Mouse (Mus musculus) liver, embryonic 11.5 days (tissue): ENCODE data around the gene Olfr1412. TPM values are rescaled to one million over a fixed set of nuclear protein-coding genes. Genes with fewer than 3 reads are reported as not detected.

Experiments
- ATAC-seq: fragments of 200-750 bp; cut with Nextera tagmentation; replicated peaks from 2 replicates; pipeline ENCODE4 v1.8.0; 2017; ENCODE audit warnings: moderate number of reproducible peaks, mild to moderate bottlenecking, moderate TSS enrichment, moderate library complexity; ENCODE audit not compliant: low FRiP score
- DNase-seq: peaks from one replicate; pipeline ENCODE4 v3.0.0-alpha.2; 2017; ENCODE audit warnings: low spot score
- H3K27ac ChIP-seq: fragments of 300-500 bp; sonication (generic); 2 replicates; pipeline ENCODE4 v1.5.1; 2014; ENCODE audit warnings: mild to moderate bottlenecking, low read depth, low read length, control low read depth
- H3K27me3 ChIP-seq: fragments of 300-500 bp; sonication (generic); replicated peaks from 2 replicates; pipeline ENCODE4 v1.6.1; 2014; ENCODE audit warnings: low read length, mixed read lengths; ENCODE audit not compliant: control insufficient read depth, insufficient read depth
- H3K36me3 ChIP-seq: fragments of 300-500 bp; sonication (generic); 2 replicates; pipeline ENCODE4 v1.6.1; 2014; ENCODE audit warnings: mild to moderate bottlenecking, low read length, moderate library complexity, mixed read lengths; ENCODE audit not compliant: control insufficient read depth, insufficient read depth
- H3K4me1 ChIP-seq: fragments of 300-500 bp; sonication (generic); replicated peaks from 2 replicates; pipeline ENCODE4 v1.6.1; 2014; ENCODE audit warnings: low read length, mixed read lengths; ENCODE audit not compliant: control insufficient read depth, insufficient read depth
- H3K4me2 ChIP-seq: fragments of 300-500 bp; sonication (generic); 2 replicates; pipeline ENCODE4 v1.6.1; 2014; ENCODE audit warnings: mild to moderate bottlenecking, control low read depth, moderate library complexity
- H3K4me3 ChIP-seq: fragments of 300-500 bp; sonication (generic); 2 replicates; pipeline ENCODE4 v1.5.1; 2014; ENCODE audit warnings: low read depth, low read length, control low read depth
- H3K9ac ChIP-seq: fragments of 300-500 bp; sonication (generic); 2 replicates; pipeline ENCODE4 v1.6.1; 2014; ENCODE audit warnings: low read depth, low read length, control low read depth
- H3K9me3 ChIP-seq: fragments of 300-500 bp; sonication (generic); 2 replicates; pipeline ENCODE4 v1.6.1; 2016; ENCODE audit warnings: low read length, inconsistent platforms, mixed read lengths; ENCODE audit not compliant: control insufficient read depth
- WGBS: fragments of 180-500 bp; shearing (Covaris S2); extraction: QIAGEN DNeasy Blood & Tissue Kit; methylation state at CpG from one replicate; pipeline ENCODE4 v1.1.7; 2014; 5-methylcytosine and 5-hydroxymethylcytosine counted together
- polyA plus RNA-seq: library from polyadenylated mRNA; unstranded; fragments of >200 nt; fragmentation: Nextera tagmentation; extraction: Ambion mirVana; gene quantifications from 2 replicates; pipeline ENCODE4 v1.2.1, GENCODE M21; 2014

Olfr1412 gene
- polyA plus RNA-seq, 1 experiment from 2014 or later: not detected

GRCm38 (mm10) chr1:92640393-92640792, 54.8 kb downstream of the Olfr1412 start:
- H3K36me3 ChIP-seq: peaks cover 6% of the 10 kb centered on the region; the same call in 1 of the 2 replicates
- peak overlapping the region; percentile 93 for H3K4me2 ChIP-seq
- H3K9ac ChIP-seq: peak overlapping the region; percentile 69
- H3K4me1 ChIP-seq: peaks cover 10% of the 10 kb centered on the region; the same call in 1 of the 2 replicates
- ATAC-seq: no peak
- 58% methylated on average over 6 of the region's 6 CpGs for WGBS
- H3K27ac ChIP-seq: no peak overlapping the region
- H3K9me3 ChIP-seq: no peaks in the 10 kb centered on the region
- peak overlapping the region; percentile 74 for H3K4me3 ChIP-seq
- DNase-seq: no peak
- H3K27me3 ChIP-seq: no peaks in the 10 kb centered on the region

Other genes with a start within 250 kb of the Olfr1412 start
- gene Ndufa10, start 111.9 kb upstream of the Olfr1412 start, polyA plus RNA-seq: 270 and 276 TPM in 2 replicates
- gene Olfr1416, start 100.7 kb upstream of the Olfr1412 start, polyA plus RNA-seq: not detected in 2 replicates
- gene Olfr1415, start 89.7 kb upstream of the Olfr1412 start, polyA plus RNA-seq: not detected in 2 replicates
- not detected in 2 replicates for gene Olfr1414, start 67.1 kb upstream of the Olfr1412 start, polyA plus RNA-seq
- not detected in 2 replicates for gene Olfr1413, start 14.5 kb upstream of the Olfr1412 start, polyA plus RNA-seq
- not detected in 2 replicates for gene Olfr1411, start 8.6 kb downstream of the Olfr1412 start, polyA plus RNA-seq
- gene Olfr1410, start 20.0 kb downstream of the Olfr1412 start, polyA plus RNA-seq: not detected in 2 replicates
- gene Olfr12, start 32.0 kb downstream of the Olfr1412 start, polyA plus RNA-seq: not detected in 2 replicates
- 320 and 354 TPM in 2 replicates for gene Cops9, start 56.2 kb downstream of the Olfr1412 start, polyA plus RNA-seq
- not detected in 2 replicates for gene Otos, start 63.1 kb downstream of the Olfr1412 start, polyA plus RNA-seq
- gene Gpc1, start 245.9 kb downstream of the Olfr1412 start, polyA plus RNA-seq: 14.5 and 15.2 TPM in 2 replicates